In genomic region chr5:134282076-134282475, GRCm38 (mm10) we compare ENCODE assay signal across 24 mouse cellular contexts. TPM values are rescaled to one million over a fixed set of nuclear protein-coding genes. Genes with fewer than 3 reads are reported as not detected.
DNase-seq lines count a peak whose midpoint lies in the region; ATAC-seq and TF ChIP-seq lines count a peak whose summit lies in the region.
"Had no signal": no experiment of that assay in that cellular context is flagged by ENCODE, and none has a peak within 500 bp of the region (broad histone marks: within the 10 kb centered on the region; RNA-seq: fewer than 3 reads in every experiment).

No protein-coding gene starts in this region.

- no peak overlapping the region for H3K9ac ChIP-seq in heart, embryonic 16.5 days (ENCODE audit: low read length)
- H3K9ac ChIP-seq in hindbrain, embryonic 11.5 days (ENCODE audit: low read depth, low read length) = no peak overlapping the region
- H3K9ac ChIP-seq: embryonic facial prominence, embryonic 13.5 days; forebrain, embryonic 12.5 days; heart, embryonic 12.5 days; hindbrain, embryonic 12.5 days; intestine, embryonic 15.5 days had no signal

- DNase-seq in heart, postnatal 4 days = no peak
- peak; percentile 18 for DNase-seq in thymus, adult 2 months
- DNase-seq in thymus, postnatal 25 days = no peak
- DNase-seq in hindbrain, embryonic 11.5 days (ENCODE audit: low spot score) = no peak
- DNase-seq in right cerebral cortex, postnatal 36 days (ENCODE audit: low spot score in 2 of 2) = no peak
- no peak for DNase-seq in hindbrain, embryonic 10.5 days (ENCODE audit: low spot score)
- DNase-seq: adrenal gland, postnatal 10 days; cerebellum, adult 11-12 months; cerebellum, adult 9-10 months; cerebellum, postnatal 36 days; gastrocnemius, postnatal 10 days; heart, adult 2 months; heart, postnatal 14 days; kidney, adult 2 months had no signal

- ATAC-seq in heart, embryonic 16.5 days (replicated peaks; ENCODE audit: extremely low read depth, insufficient read depth, low FRiP score) = no peak
- ATAC-seq in hindbrain, embryonic 11.5 days (ENCODE audit: low FRiP score) = no peak
- ATAC-seq: forebrain, embryonic 16.5 days; hindbrain, postnatal 0 days; intestine, embryonic 15.5 days; Patski had no signal

- H3K9me3 ChIP-seq in heart, embryonic 16.5 days (replicated peaks; ENCODE audit: control insufficient read depth, low read length) = no peaks in the 10 kb centered on the region
- no peaks in the 10 kb centered on the region for H3K9me3 ChIP-seq in hindbrain, embryonic 11.5 days (ENCODE audit: control insufficient read depth, low read length)
- no peaks in the 10 kb centered on the region for H3K9me3 ChIP-seq in hindbrain, embryonic 10.5 days
- H3K9me3 ChIP-seq: embryonic facial prominence, embryonic 13.5 days; forebrain, embryonic 12.5 days; heart, embryonic 12.5 days; hindbrain, embryonic 12.5 days; intestine, embryonic 15.5 days had no signal

- H3K27ac ChIP-seq in heart, embryonic 16.5 days (ENCODE audit: low read length) = peak overlapping the region; percentile 66
- H3K27ac ChIP-seq in thymus, adult 2 months (ENCODE audit: control insufficient read depth, insufficient read depth, low read length) = peak overlapping the region; percentile 99
- peak overlapping the region; percentile 9 for H3K27ac ChIP-seq in bone marrow, adult 2 months (ENCODE audit: control insufficient read depth, insufficient read depth, low read depth, low read length, poor library complexity)
- no peak overlapping the region for H3K27ac ChIP-seq in hindbrain, embryonic 11.5 days (ENCODE audit: low read depth, low read length)
- no peak overlapping the region for H3K27ac ChIP-seq in hindbrain, embryonic 10.5 days
- H3K27ac ChIP-seq: embryonic facial prominence, embryonic 13.5 days; forebrain, embryonic 12.5 days; heart, adult 2 months; hindbrain, embryonic 12.5 days; hindbrain, postnatal 0 days; intestine, embryonic 15.5 days had no signal

- no peak for TF ChIP-seq POLR2A in thymus, adult 2 months (IDR thresholded peaks at IDR 0.05; ENCODE audit: control insufficient read depth, extremely low read depth, insufficient read depth, low read length, poor library complexity)
- no peak for TF ChIP-seq POLR2A in bone marrow, adult 2 months (IDR thresholded peaks at IDR 0.05; ENCODE audit: borderline replicate concordance, control insufficient read depth, low read depth, low read length)

- no peaks in the 10 kb centered on the region for H3K27me3 ChIP-seq in heart, embryonic 16.5 days (ENCODE audit: control insufficient read depth, insufficient read depth, low read length)
- no peaks in the 10 kb centered on the region for H3K27me3 ChIP-seq in thymus, adult 2 months (ENCODE audit: control insufficient read depth, insufficient read depth, low read length)
- no peaks in the 10 kb centered on the region for H3K27me3 ChIP-seq in hindbrain, embryonic 11.5 days (ENCODE audit: control insufficient read depth, insufficient read depth, low read length)
- no peaks in the 10 kb centered on the region for H3K27me3 ChIP-seq in hindbrain, embryonic 10.5 days (ENCODE audit: insufficient read depth, poor library complexity, severe bottlenecking)
- H3K27me3 ChIP-seq: embryonic facial prominence, embryonic 13.5 days; forebrain, embryonic 12.5 days; heart, embryonic 12.5 days; hindbrain, embryonic 12.5 days; intestine, embryonic 15.5 days; Patski had no signal

- WGBS in heart, embryonic 16.5 days = 70% methylated on average over 3 of the region's 3 CpGs
- WGBS in thymus, adult 2 months = 40% methylated on average over 3 of the region's 3 CpGs
- WGBS in bone marrow, adult 2 months = 59% methylated on average over 3 of the region's 3 CpGs
- 82% methylated on average over 3 of the region's 3 CpGs for WGBS in hindbrain, embryonic 11.5 days
- 78% methylated on average over 3 of the region's 3 CpGs for WGBS in hindbrain, embryonic 10.5 days

- no peak overlapping the region for H3K4me2 ChIP-seq in heart, embryonic 16.5 days (ENCODE audit: low read depth, low read length)
- H3K4me2 ChIP-seq in hindbrain, embryonic 11.5 days (replicated peaks; ENCODE audit: low read depth, low read length) = no peak overlapping the region
- H3K4me2 ChIP-seq: embryonic facial prominence, embryonic 13.5 days; forebrain, embryonic 12.5 days; heart, embryonic 12.5 days; hindbrain, embryonic 12.5 days; intestine, embryonic 15.5 days had no signal

- no peak for TF ChIP-seq CTCF in thymus, adult 2 months (IDR thresholded peaks at IDR 0.05; ENCODE audit: borderline replicate concordance, control insufficient read depth, extremely low read depth, insufficient read depth, low read length, poor library complexity)
- no peak for TF ChIP-seq CTCF in bone marrow, adult 2 months (IDR thresholded peaks at IDR 0.05; ENCODE audit: control insufficient read depth, insufficient read depth, low read length)

- H3K36me3 ChIP-seq in heart, embryonic 16.5 days (ENCODE audit: control insufficient read depth, insufficient read depth) = peaks cover 76% of the 10 kb centered on the region
- H3K36me3 ChIP-seq in thymus, adult 2 months (ENCODE audit: control insufficient read depth, insufficient read depth, low read length) = peaks cover 45% of the 10 kb centered on the region
- H3K36me3 ChIP-seq in hindbrain, embryonic 11.5 days (ENCODE audit: control insufficient read depth, insufficient read depth, low read length) = peaks cover 21% of the 10 kb centered on the region; the same call in 1 of the 2 replicates
- peaks cover 99% of the 10 kb centered on the region for H3K36me3 ChIP-seq in hindbrain, embryonic 10.5 days

- H3K4me1 ChIP-seq in heart, embryonic 16.5 days (ENCODE audit: control insufficient read depth, insufficient read depth, low read length) = no peaks in the 10 kb centered on the region
- peaks cover 40% of the 10 kb centered on the region for H3K4me1 ChIP-seq in thymus, adult 2 months (replicated peaks; ENCODE audit: control insufficient read depth, insufficient read depth, low read length)
- H3K4me1 ChIP-seq in bone marrow, adult 2 months (ENCODE audit: control insufficient read depth, insufficient read depth, low read length) = no peaks in the 10 kb centered on the region; the same call in 1 of the 2 replicates
- H3K4me1 ChIP-seq in hindbrain, embryonic 11.5 days (replicated peaks; ENCODE audit: control insufficient read depth, insufficient read depth, low read length) = no peaks in the 10 kb centered on the region
- H3K4me1 ChIP-seq in hindbrain, embryonic 10.5 days (replicated peaks) = no peaks in the 10 kb centered on the region
- H3K4me1 ChIP-seq: embryonic facial prominence, embryonic 13.5 days; forebrain, embryonic 12.5 days; heart, embryonic 12.5 days; hindbrain, embryonic 12.5 days; intestine, embryonic 15.5 days had no signal

- H3K4me3 ChIP-seq in heart, embryonic 16.5 days (ENCODE audit: low read length) = no peak overlapping the region
- no peak overlapping the region for H3K4me3 ChIP-seq in thymus, adult 2 months (ENCODE audit: control insufficient read depth, insufficient read depth, low read length)
- H3K4me3 ChIP-seq in bone marrow, adult 2 months (replicated peaks; ENCODE audit: control insufficient read depth, low read depth, low read length) = no peak overlapping the region
- no peak overlapping the region for H3K4me3 ChIP-seq in hindbrain, embryonic 11.5 days (ENCODE audit: low read depth, low read length)
- no peak overlapping the region for H3K4me3 ChIP-seq in hindbrain, embryonic 10.5 days
- H3K4me3 ChIP-seq: embryonic facial prominence, embryonic 13.5 days; forebrain, embryonic 12.5 days; heart, adult 2 months; heart, embryonic 12.5 days; hindbrain, embryonic 12.5 days; intestine, embryonic 15.5 days had no signal

RNA-seq across cellular contexts. Expression of gene Gtf2i, which starts 32.5 kb away (rescaled TPM):
- polyA plus RNA-seq in heart, embryonic 16.5 days (2015; fragmentation: Nextera tagmentation; extraction: Ambion mirVana) = 116 and 132 TPM in 2 replicates
- total RNA-seq in heart, postnatal 4 days (2021) = 100 to 1,000 TPM; 198 to 199 TPM
- 131 and 136 TPM in 2 replicates for polyA plus RNA-seq in thymus, adult 2 months (2012; rRNA removed)
- 20.6 and 41.4 TPM in 2 replicates for polyA plus RNA-seq in bone marrow, adult 2 months (2011; ENCODE audit: insufficient read depth, insufficient read length, low replicate concordance, missing spikeins)
- polyA plus RNA-seq in hindbrain, embryonic 11.5 days (2014; fragmentation: Nextera tagmentation; extraction: Ambion mirVana) = 178 and 181 TPM in 2 replicates
- 180 and 189 TPM in 2 replicates for polyA plus RNA-seq in hindbrain, embryonic 10.5 days (2016; fragmentation: Nextera tagmentation; extraction: Ambion mirVana)

RNA-seq across cellular contexts. Expression of gene Ncf1, which starts 52.7 kb away (rescaled TPM):
- 3.0 and 3.5 TPM in 2 replicates for polyA plus RNA-seq in heart, embryonic 16.5 days (2015; fragmentation: Nextera tagmentation; extraction: Ambion mirVana)
- 1 to 10 TPM; 2.1 to 2.5 TPM for total RNA-seq in heart, postnatal 4 days (2021)
- polyA plus RNA-seq in thymus, adult 2 months (2012; rRNA removed) = 28.6 and 35.9 TPM in 2 replicates
- polyA plus RNA-seq in bone marrow, adult 2 months (2011; ENCODE audit: insufficient read depth, insufficient read length, low replicate concordance, missing spikeins) = 78.6 and 222 TPM in 2 replicates
- polyA plus RNA-seq in hindbrain, embryonic 11.5 days (2014; fragmentation: Nextera tagmentation; extraction: Ambion mirVana) = 3.2 and 4.0 TPM in 2 replicates
- 2.6 and 3.1 TPM in 2 replicates for polyA plus RNA-seq in hindbrain, embryonic 10.5 days (2016; fragmentation: Nextera tagmentation; extraction: Ambion mirVana)

Comparison
In these comparisons a context has a peak if more than half of its experiments do, and no peak if none do; other contexts are left out.
1. H3K27ac ChIP-seq: peak in heart, embryonic 16.5 days (single experiment), thymus, adult 2 months (single experiment) and bone marrow, adult 2 months (single experiment); none in hindbrain, embryonic 11.5 days (single experiment) and hindbrain, embryonic 10.5 days (single experiment).